Mouse (Mus musculus) retina, postnatal 7 days (tissue): ENCODE data around the gene Olfr773.
"Not testable (repeated sequence)": the region's sequence is repeated elsewhere in the genome, so short reads cannot be mapped to it uniquely, and the experiment has no call there.

ENCODE experiments used
- DNase-seq: peaks from one replicate; pipeline ENCODE4 v3.0.0-alpha.2; 2012; ENCODE audit warnings: low read depth, low spot score

Gene Olfr773

DNA sequence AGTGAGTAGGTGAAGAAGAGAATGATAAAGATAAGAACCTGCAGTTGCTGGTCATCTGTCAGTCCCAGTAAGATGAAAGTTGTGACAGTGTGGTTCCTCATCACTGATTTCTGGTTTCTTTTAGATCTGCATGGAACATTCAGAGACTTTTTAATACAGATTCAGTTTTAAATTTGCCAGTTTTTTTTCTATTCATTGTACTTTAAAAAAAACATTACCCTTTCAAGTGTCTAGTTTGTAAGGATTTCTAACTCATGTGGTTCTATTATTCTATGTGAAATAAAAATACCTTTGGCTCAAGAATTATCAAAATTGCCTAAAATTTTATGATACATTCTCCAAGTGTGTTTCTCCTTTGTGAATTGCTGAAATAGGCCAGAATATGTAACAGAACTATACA, at the start of gene Olfr773:
Olfr773 (minus strand) TSS at position 101 of the 400 bp plus-strand sequence.
- DNase-seq = not testable (repeated sequence)

DNA sequence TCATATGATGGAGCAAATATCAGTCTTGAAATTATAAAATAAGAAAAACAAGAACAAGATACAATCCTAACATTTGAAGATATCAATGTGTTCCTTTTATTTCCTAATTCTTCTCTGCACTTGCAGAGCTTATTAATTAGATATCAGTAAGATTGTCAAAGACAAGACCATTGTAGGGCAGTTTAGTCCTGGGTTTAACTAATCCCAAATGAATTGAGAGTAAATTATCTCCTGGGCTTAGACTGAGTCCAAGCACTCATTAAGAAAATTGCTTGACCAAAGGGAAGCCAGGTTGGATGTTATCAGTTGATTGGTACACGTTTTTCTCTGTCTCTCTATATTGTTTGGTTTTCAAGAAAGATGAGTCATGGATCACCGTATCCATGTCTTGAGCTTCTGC, 48.7 kb upstream of the Olfr773 start, which contains the start of gene Olfr774:
Olfr774 (plus strand) TSS at position 301 of the 400 bp plus-strand sequence.
- DNase-seq = no peak

DNA sequence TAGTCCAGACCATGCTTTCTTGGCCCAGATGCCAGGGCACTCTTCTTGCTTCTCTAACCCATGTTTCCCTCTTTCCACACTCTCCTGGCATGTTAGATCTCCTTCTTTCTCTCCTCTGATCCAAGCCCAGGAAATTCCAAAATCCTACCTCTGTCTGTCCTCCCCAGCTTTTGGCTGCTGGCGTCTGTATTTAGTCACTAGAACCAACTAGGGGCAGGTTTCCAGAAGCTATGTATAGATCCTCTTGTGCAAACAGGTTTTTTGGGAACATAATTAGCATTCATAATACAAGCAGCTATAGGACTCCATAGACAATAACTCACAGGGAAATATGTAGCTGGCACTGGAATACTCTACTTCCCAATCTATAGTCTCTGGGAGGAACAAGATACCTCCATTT, 43.5 kb upstream of the Olfr773 start:
- no peak for DNase-seq

DNA sequence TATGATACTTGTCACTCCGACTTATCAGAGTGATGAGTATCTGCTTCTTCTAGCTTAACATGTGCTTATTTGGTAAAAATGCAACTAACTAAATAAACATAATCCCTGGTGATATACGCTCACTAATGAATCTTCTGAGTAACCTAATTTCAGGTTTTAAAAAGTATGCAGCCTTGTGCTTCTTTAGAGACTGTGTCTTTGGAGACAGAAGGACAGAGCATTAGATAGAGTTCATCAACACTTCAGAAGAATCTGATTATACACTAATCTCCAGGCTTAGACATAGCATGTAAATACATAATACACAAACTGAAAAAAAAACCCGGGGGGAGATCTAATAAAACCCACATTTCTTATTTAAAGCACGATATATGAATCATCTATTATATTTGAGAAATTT, 9.4 kb downstream of the Olfr773 start, which contains the start of gene Olfr772:
Olfr772 (minus strand) TSS at position 101 of the 400 bp plus-strand sequence.
- not testable (repeated sequence) for DNase-seq

DNA sequence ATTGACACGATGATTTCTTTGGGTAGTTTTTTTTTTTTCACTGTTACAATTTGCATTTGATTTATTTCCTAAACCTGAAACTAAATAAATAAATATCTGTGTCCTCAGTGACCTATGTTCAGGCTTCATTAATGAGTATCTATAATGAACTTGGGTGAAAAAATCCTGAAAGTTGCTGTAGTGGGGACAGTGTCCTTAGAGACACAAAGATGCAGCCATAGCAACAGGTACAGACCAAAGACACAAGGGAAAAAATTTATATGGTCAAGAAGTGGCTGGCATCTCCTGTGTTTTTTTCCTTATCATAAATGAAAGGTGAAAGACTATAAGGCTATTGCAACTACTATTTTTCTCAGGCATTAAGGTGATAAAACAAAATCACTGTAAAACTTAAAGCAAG, 22.6 kb downstream of the Olfr773 start, which contains the start of gene Olfr771:
Olfr771 (minus strand) TSS at position 101 of the 400 bp plus-strand sequence.
- no peak for DNase-seq

DNA sequence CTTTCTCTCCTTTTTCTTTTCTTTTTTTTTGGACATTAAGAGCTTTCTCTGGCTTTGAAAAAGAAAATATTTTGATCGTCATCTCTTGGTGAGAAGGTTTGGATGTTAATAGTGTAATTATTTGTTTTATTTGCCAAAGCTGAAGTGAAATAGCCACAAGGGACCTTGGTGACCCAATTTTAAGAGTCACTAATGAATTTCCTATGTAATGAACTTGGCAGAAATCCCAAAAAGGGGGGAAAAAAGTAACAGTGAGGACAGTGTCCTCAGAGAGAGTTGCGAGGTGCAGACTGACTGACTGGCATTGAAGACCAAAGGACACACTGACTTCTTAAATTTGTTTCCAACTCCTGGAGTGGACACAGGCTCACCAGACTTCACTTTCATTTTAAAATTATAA, 48.3 kb downstream of the Olfr773 start, which contains the start of gene Olfr770:
Olfr770 (minus strand) TSS at position 101 of the 400 bp plus-strand sequence.
- DNase-seq = no peak
